Mouse (Mus musculus): ENCODE results near the gene Btla. TPM values are rescaled to one million over a fixed set of nuclear protein-coding genes. Genes with fewer than 3 reads are reported as not detected.

The Btla gene
- polyA plus RNA-seq, 1 experiment from 2014 or later, result 0.45 TPM

DNA sequence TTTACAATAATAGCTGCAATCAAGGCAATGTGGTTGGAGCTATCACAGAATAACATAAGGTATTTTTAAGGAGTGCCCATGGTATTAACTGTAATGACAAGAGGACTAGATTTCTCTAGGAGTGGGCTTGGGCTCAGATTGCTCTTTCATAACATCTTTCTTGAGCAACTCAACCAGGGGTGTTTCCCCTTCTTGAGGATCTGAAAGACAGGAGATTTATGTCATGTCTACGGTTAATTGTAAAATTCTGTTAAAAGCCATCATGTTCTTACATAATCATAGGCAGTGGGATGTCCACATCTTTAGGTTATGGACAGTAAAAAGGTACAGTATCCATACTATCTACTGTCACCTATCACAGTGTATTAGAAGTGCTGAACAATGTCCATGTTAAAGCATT lies 7.2 kb downstream of the Btla start:
- ATAC-seq (ENCODE audit: insufficient number of reproducible peaks, insufficient read depth, low FRiP score, low TSS enrichment), result no peak
- Histone ChIP-seq H3K4me1 (no peaks in the 10 kb centered on the region), H3K9ac (no peak overlapping the region), H3K36me3 (no peaks in the 10 kb centered on the region), H3K4me2 (replicated peaks) (no peak overlapping the region), H3K27ac (no peak overlapping the region), H3K9me3 (no peaks in the 10 kb centered on the region), H3K27me3 (no peaks in the 10 kb centered on the region), H3K4me3 (no peak overlapping the region)
- 91% methylated on average over 1 of the region's 1 CpGs for WGBS

DNA sequence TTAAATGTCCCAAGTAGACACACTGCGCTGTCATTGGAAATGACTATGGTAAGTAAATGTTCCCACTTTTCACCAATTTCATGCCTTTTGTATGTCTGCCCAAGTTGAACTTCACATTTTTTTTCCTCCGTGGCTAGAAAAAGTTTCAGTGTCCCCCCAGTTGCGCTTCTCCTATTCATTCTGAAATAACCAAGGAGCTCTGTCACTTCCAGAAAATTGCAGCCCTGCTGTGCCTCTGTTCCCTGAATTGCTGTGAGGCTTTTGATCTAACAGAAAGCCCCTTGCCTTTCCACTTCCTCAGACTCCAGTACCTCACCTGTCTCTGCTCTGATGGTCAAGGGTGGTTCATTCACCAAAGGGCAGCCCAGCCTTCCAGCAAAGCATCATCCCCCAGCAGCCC lies 8.9 kb downstream of the Btla start:
- WGBS, result 73% methylated on average over 3 of the region's 3 CpGs
- no peaks in the 10 kb centered on the region for H3K9me3 ChIP-seq
- no peak overlapping the region for H3K27ac ChIP-seq
- no peak overlapping the region for H3K9ac ChIP-seq
- ATAC-seq (ENCODE audit: insufficient number of reproducible peaks, insufficient read depth, low FRiP score, low TSS enrichment), result no peak
- H3K4me3 ChIP-seq, result no peak overlapping the region
- no peaks in the 10 kb centered on the region for H3K36me3 ChIP-seq
- H3K4me2 ChIP-seq (replicated peaks), result no peak overlapping the region
- H3K27me3 ChIP-seq, result no peaks in the 10 kb centered on the region
- no peaks in the 10 kb centered on the region for H3K4me1 ChIP-seq

DNA sequence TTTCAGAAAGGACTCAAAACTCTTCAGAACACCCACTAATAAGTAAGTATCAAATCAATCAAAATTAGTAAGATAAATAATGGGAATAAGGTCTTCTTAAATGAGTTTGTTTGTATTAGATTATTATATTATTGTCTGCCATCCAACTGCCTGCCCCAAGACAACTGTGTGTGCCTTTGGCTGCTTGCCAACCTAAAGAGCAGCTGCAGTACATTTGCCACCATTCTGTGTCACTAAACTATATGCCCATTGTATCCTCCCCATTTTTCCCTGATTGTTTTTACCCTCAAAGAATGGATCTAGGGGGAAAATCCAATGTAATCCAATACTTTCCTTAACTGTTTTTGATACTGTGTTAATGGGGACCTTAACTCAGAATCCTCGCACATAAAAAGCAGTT lies 18.6 kb downstream of the Btla start:
- Histone ChIP-seq H3K4me3 (no peak overlapping the region), H3K36me3 (no peaks in the 10 kb centered on the region), H3K27ac (no peak overlapping the region), H3K27me3 (no peaks in the 10 kb centered on the region), H3K9me3 (no peaks in the 10 kb centered on the region), H3K4me2 (replicated peaks) (no peak overlapping the region), H3K9ac (no peak overlapping the region), H3K4me1 (no peaks in the 10 kb centered on the region)
- ATAC-seq (ENCODE audit: insufficient number of reproducible peaks, insufficient read depth, low FRiP score, low TSS enrichment), result no peak
- WGBS, result 75% methylated on average over 1 of the region's 1 CpGs

DNA sequence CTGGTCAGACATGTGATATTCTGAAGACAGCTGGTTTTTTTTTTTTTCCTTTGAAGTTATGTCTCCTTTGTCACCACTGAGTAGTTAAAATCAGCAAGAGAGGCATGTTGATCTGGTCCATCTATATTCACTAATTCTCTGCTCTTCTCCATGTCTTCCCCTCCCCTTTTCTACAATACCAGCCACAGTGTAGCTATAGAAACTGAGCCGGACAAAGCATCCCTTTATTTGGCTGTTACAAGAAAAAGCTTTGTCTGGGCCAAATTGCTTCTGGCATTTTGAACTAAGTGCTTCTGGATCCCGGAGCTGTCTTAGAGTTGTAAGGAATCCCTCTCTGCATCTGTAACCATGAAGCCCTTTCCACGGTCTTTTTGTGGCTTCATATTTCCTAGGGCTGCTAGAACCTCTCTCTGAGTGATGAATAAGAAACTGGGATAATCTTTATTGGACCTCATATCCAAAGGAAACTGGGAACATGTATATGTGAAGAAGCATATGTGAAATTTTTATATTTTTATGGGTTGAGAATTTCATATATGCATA lies 20.9 kb downstream of the Btla start:
- ATAC-seq (ENCODE audit: insufficient number of reproducible peaks, insufficient read depth, low FRiP score, low TSS enrichment), result no peak
- Histone ChIP-seq H3K9ac (no peak overlapping the region), H3K9me3 (no peaks in the 10 kb centered on the region), H3K27me3 (no peaks in the 10 kb centered on the region), H3K36me3 (no peaks in the 10 kb centered on the region), H3K4me2 (replicated peaks) (no peak overlapping the region), H3K4me1 (no peaks in the 10 kb centered on the region), H3K27ac (no peak overlapping the region), H3K4me3 (no peak overlapping the region)
- 13% methylated on average over 3 of the region's 3 CpGs for WGBS

DNA sequence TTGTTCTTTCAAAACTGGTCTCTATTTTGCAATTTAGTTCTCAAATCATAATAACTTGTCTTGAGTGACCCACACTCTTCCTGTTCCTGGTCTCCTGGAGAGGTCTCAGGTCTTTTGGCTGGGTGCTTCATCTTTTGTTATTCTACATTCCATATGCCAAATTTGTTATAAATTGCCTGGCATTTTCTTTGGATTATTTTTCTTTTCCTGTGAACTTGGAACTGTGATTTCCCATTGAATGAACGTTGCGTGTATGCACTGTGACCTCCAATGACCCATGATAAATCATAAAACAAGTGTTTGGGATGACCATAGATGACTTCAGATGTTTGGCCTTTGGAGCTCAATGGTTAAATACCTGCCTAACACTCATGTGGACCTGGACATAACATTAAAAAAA lies 25.6 kb downstream of the Btla start:
- H3K4me3 ChIP-seq, result no peak overlapping the region
- 63% methylated on average over 2 of the region's 2 CpGs for WGBS
- no peaks in the 10 kb centered on the region for H3K9me3 ChIP-seq
- no peak overlapping the region for H3K4me2 ChIP-seq (replicated peaks)
- H3K36me3 ChIP-seq, result no peaks in the 10 kb centered on the region
- no peaks in the 10 kb centered on the region for H3K27me3 ChIP-seq
- H3K4me1 ChIP-seq, result no peaks in the 10 kb centered on the region
- H3K9ac ChIP-seq, result no peak overlapping the region
- H3K27ac ChIP-seq, result no peak overlapping the region
- ATAC-seq (ENCODE audit: insufficient number of reproducible peaks, insufficient read depth, low FRiP score, low TSS enrichment), result no peak

DNA sequence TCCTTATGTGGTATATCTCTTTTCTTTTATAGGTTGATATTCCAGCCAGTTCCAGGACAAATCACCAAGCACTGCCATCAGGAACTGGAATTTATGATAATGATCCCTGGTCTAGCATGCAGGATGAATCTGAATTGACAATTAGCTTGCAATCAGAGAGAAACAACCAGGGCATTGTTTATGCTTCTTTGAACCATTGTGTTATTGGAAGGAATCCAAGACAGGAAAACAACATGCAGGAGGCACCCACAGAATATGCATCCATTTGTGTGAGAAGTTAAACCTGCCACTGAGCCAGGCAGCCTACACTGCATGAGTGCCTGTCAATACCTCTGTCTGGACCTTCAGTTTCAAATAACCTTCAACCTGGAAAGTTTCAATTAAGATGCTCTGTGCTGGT lies 26.2 kb downstream of the Btla start:
- no peak overlapping the region for H3K4me2 ChIP-seq (replicated peaks)
- ATAC-seq (ENCODE audit: insufficient number of reproducible peaks, insufficient read depth, low FRiP score, low TSS enrichment), result no peak
- no peak overlapping the region for H3K27ac ChIP-seq

DNA sequence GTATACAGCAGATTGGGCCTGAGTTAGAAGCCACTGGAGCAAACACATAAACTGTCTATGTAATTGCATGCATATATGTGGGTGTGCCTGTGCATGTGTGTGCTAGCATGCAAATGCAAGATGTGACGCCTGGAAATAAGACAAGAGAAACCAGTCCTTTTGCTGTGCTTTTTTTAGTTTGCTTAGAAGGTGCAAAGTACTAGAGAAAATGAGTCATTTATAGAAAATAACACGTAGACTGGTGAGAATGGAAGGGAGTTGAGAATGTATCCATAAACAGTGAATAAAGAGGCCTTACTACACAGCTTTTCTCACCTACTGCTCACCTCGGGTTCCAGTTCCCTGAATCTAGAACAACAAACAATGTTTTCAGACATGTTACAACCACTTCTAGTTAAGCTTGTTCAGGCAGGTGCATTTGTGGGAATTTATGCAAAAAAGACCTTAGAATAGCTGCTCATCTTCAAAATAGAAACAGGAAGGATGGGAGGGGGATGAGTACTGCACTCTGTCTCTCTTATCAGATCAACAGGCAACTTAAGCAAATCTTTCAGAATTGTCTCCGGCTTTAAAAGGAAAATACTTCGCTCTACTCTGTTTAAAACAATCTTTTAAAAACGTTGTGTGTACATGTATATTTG lies 27.8 kb downstream of the Btla start:
- no peaks in the 10 kb centered on the region for H3K4me1 ChIP-seq
- H3K4me3 ChIP-seq, result no peak overlapping the region
- H3K9ac ChIP-seq, result no peak overlapping the region
- no peak overlapping the region for H3K27ac ChIP-seq
- H3K4me2 ChIP-seq (replicated peaks), result no peak overlapping the region
- no peak for ATAC-seq (ENCODE audit: insufficient number of reproducible peaks, insufficient read depth, low FRiP score, low TSS enrichment)
- H3K9me3 ChIP-seq, result no peaks in the 10 kb centered on the region
- H3K36me3 ChIP-seq, result no peaks in the 10 kb centered on the region
- 84% methylated on average over 6 of the region's 6 CpGs for WGBS
- H3K27me3 ChIP-seq, result no peaks in the 10 kb centered on the region

More for the DNA sequence above, 26.2 kb downstream of the Btla start:
- no peaks in the 10 kb centered on the region for H3K9me3 ChIP-seq
- no peak overlapping the region for H3K9ac ChIP-seq
- no peaks in the 10 kb centered on the region for H3K4me1 ChIP-seq
- no peaks in the 10 kb centered on the region for H3K36me3 ChIP-seq
- H3K4me3 ChIP-seq, result no peak overlapping the region
- no peaks in the 10 kb centered on the region for H3K27me3 ChIP-seq

DNA sequence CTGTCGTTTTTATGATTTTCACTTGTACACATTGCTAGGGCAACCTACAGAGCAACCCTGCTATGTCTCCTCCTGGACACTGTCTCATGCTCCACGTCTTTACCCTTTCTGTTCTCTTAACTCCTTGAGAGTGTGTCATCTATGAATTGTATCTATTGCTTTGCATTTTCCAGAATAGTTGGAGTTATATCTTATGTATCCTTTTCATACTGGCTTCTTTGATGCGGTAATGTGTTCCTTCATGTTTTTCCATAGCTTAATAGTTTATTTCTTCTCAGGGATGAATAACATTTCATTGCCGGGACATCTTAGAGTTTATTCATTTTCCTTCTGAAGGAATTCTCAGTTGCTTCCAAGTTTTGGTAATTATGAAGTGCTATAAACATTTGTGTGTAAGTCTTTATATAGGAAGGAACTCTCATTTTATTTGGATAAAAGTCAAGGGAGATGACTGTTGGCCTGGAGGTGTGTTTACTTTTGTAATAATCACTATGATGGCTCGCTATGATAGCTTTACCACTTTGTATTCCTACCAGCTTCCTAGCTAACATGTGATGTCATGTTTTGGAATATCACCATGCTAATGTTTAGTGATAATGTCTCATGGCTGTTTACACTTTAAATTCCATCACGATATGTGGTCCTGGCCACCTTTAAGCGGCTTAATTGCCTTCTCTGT lies 31.2 kb downstream of the Btla start:
- no peak overlapping the region for H3K4me2 ChIP-seq (replicated peaks)
- no peaks in the 10 kb centered on the region for H3K27me3 ChIP-seq
- ATAC-seq (ENCODE audit: insufficient number of reproducible peaks, insufficient read depth, low FRiP score, low TSS enrichment), result no peak
- 86% methylated on average over 7 of the region's 7 CpGs for WGBS
- no peaks in the 10 kb centered on the region for H3K4me1 ChIP-seq
- H3K27ac ChIP-seq, result no peak overlapping the region
- H3K9me3 ChIP-seq, result no peaks in the 10 kb centered on the region
- H3K9ac ChIP-seq, result no peak overlapping the region
- no peaks in the 10 kb centered on the region for H3K36me3 ChIP-seq
- H3K4me3 ChIP-seq, result no peak overlapping the region

DNA sequence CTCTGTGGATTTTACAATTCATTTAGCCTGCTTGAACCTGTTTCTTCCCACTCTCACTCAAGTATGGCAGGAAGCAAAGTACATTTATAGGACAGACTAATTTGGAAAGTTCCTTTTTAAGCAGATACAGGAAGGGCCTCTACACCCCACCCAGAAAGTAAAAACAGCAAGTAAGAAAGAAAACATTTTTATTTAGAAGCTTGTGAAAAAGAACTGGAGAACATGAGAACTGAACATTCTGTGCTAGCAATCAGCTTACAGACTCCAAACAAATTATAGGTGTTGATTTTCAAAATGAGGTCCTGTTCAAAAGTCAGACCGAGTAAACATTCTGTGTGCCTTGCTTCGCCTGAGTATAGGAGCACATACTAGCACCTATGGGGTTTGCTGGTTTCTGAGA lies 32.8 kb downstream of the Btla start:
- H3K4me1 ChIP-seq, result no peaks in the 10 kb centered on the region

DNA sequence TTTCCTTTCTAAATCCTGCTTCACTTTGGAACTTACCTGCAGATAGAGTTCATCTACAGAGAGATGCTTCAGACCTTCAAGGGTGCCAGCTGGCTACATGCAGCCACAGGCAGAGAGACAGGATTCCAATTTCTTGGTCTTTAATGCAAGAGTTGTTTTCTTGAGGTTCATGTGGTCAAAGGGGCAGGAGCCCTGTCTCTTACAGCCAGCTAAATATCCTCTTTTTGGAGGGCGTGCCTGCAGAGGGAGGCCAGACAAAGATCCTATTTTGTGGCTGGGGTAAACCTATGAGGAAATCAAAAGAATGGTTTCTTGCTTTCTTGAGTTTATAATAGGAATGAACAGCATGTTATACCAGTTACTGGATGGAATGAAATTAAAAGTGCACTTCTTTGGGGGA lies 33.5 kb downstream of the Btla start:
- Histone ChIP-seq H3K4me3 (no peak overlapping the region), H3K27me3 (no peaks in the 10 kb centered on the region), H3K4me2 (replicated peaks) (no peak overlapping the region), H3K36me3 (no peaks in the 10 kb centered on the region), H3K27ac (no peak overlapping the region), H3K9ac (no peak overlapping the region), H3K9me3 (no peaks in the 10 kb centered on the region), H3K4me1 (no peaks in the 10 kb centered on the region)
- no peak for ATAC-seq (ENCODE audit: insufficient number of reproducible peaks, insufficient read depth, low FRiP score, low TSS enrichment)
- WGBS, result 68% methylated on average over 1 of the region's 1 CpGs

More for the DNA sequence above, 32.8 kb downstream of the Btla start:
- Histone ChIP-seq H3K27ac (no peak overlapping the region), H3K4me3 (no peak overlapping the region), H3K9ac (no peak overlapping the region), H3K9me3 (no peaks in the 10 kb centered on the region), H3K27me3 (no peaks in the 10 kb centered on the region), H3K36me3 (no peaks in the 10 kb centered on the region), H3K4me2 (replicated peaks) (no peak overlapping the region)
- ATAC-seq (ENCODE audit: insufficient number of reproducible peaks, insufficient read depth, low FRiP score, low TSS enrichment), result no peak
- WGBS, result 77% methylated on average over 2 of the region's 2 CpGs

DNA sequence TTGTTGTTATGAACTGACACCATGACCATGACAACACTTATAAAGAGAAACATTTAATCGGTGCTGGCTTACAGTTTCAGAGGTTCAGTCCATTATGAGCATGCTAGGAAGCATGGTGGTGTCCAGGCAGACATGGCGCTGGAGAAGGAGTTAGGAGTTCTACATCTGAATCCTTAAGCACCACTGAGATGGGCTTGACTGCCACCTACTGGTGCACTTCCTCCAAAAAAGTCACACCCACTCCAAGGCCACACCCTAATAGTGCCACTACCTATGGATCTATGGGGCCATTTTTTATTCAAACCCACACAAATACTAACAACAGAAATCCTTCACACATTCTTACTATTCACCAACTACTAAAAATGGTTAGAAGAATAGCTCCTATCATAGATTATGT lies 35.5 kb downstream of the Btla start:
- Histone ChIP-seq H3K9me3 (no peaks in the 10 kb centered on the region), H3K4me2 (replicated peaks) (no peak overlapping the region), H3K9ac (no peak overlapping the region), H3K36me3 (no peaks in the 10 kb centered on the region), H3K4me3 (no peak overlapping the region), H3K27me3 (no peaks in the 10 kb centered on the region), H3K4me1 (no peaks in the 10 kb centered on the region), H3K27ac (no peak overlapping the region)
- no peak for ATAC-seq (ENCODE audit: insufficient number of reproducible peaks, insufficient read depth, low FRiP score, low TSS enrichment)
- WGBS, result 76% methylated on average over 2 of the region's 2 CpGs

DNA sequence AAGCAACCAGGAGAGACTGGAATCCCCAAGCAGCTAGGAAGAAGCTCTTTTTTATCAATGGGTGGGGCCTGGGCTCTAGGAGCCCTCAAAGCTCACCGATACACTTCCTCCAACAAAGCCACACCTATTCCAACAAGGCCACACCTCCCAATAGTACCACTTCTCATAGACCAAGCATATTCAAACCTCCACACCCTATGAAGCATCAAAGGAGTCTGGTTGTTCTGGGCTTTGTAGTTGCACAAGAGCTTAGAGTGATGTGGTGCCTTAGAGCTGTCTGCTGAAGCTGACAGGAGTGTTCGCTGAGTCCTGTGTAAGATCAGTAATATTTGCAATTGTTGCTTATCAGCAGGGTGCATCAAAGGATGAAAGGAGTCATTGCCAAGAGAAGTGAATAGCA lies 37.2 kb downstream of the Btla start:
- H3K9me3 ChIP-seq, result no peaks in the 10 kb centered on the region
- no peak for ATAC-seq (ENCODE audit: insufficient number of reproducible peaks, insufficient read depth, low FRiP score, low TSS enrichment)
- H3K27me3 ChIP-seq, result no peaks in the 10 kb centered on the region
- H3K9ac ChIP-seq, result no peak overlapping the region
- no peaks in the 10 kb centered on the region for H3K4me1 ChIP-seq
- H3K27ac ChIP-seq, result no peak overlapping the region
- no peak overlapping the region for H3K4me3 ChIP-seq
- H3K4me2 ChIP-seq (replicated peaks), result no peak overlapping the region
- 92% methylated on average over 2 of the region's 2 CpGs for WGBS
- H3K36me3 ChIP-seq, result no peaks in the 10 kb centered on the region

Measured in embryonic facial prominence, embryonic 12.5 days (tissue).